ENCODE assay signal across 26 mouse cellular contexts in genomic region chr10:61277051-61277450, GRCm38 (mm10). TPM values are rescaled to one million over a fixed set of nuclear protein-coding genes. Genes with fewer than 3 reads are reported as not detected.
DNase-seq lines count a peak whose midpoint lies in the region; ATAC-seq and TF ChIP-seq lines count a peak whose summit lies in the region.
"Had no signal": no experiment of that assay in that cellular context is flagged by ENCODE, and none has a peak within 500 bp of the region (broad histone marks: within the 10 kb centered on the region; RNA-seq: fewer than 3 reads in every experiment).

No protein-coding gene starts in this region.

- peak; percentile 44 for DNase-seq in midbrain, embryonic 11.5 days (ENCODE audit: low spot score, missing footprints)
- no peak for DNase-seq in midbrain, postnatal 0 days (ENCODE audit: low spot score)
- DNase-seq in CH12.LX (ENCODE audit: extremely low read depth): no peak
- peak; percentile 55 to 77 for DNase-seq in natural killer cell, adult 2 months (ENCODE audit: low spot score in 2 of 2)
- DNase-seq in frontal cortex, adult 2 months (ENCODE audit: extremely low spot score in 1 of 2, low spot score in 1 of 2): no peak
- no peak for DNase-seq in lung, postnatal 36 days
- no peak for DNase-seq in embryo, embryonic 11 days
- DNase-seq: adrenal gland, adult 2 months; adrenal gland, adult 8-10 months; adrenal gland, postnatal 10 days; adrenal gland, postnatal 14 days; adrenal gland, postnatal 25 days; adrenal gland, postnatal 36 days; B cell, adult 2 months; cerebellum, adult 11 months; cerebellum, adult 11-12 months; cerebellum, adult 18-20 months had no signal

- TF ChIP-seq CTCF in midbrain, postnatal 0 days (IDR thresholded peaks at IDR 0.05): no peak
- TF ChIP-seq CTCF in CH12.LX (conservative IDR thresholded peaks at IDR 0.05 in 1 of 2, IDR thresholded peaks at IDR 0.05 in 1 of 2; ENCODE audit: low read depth in 2 of 2, low read length in 2 of 2): no peak

- H3ac ChIP-seq in myocyte (ENCODE audit: control insufficient read depth, insufficient read length): no peak overlapping the region

- no peak for ATAC-seq in midbrain, embryonic 11.5 days (ENCODE audit: low FRiP score)
- no peak for ATAC-seq in midbrain, postnatal 0 days (ENCODE audit: low FRiP score)
- ATAC-seq: activated CD4-positive, CD25-positive, alpha-beta regulatory T cell, adult 4 months; CD4-positive, CD25-positive, alpha-beta regulatory T cell, adult 4 months had no signal

- H3K9ac ChIP-seq in midbrain, embryonic 11.5 days (ENCODE audit: low read length): no peak overlapping the region
- no peak overlapping the region for H3K9ac ChIP-seq in midbrain, postnatal 0 days (replicated peaks; ENCODE audit: low read length, poor library complexity, severe bottlenecking)
- no peak overlapping the region for H3K9ac ChIP-seq in CH12.LX (ENCODE audit: insufficient read depth, low read depth)

- no peak overlapping the region for H3K4me3 ChIP-seq in midbrain, embryonic 11.5 days (ENCODE audit: low read depth, low read length)
- no peak overlapping the region for H3K4me3 ChIP-seq in midbrain, postnatal 0 days (ENCODE audit: low read depth, low read length)
- no peak overlapping the region for H3K4me3 ChIP-seq in CH12.LX (replicated peaks in 1 of 3; ENCODE audit: low read depth in 2 of 3, low read length in 2 of 3, poor library complexity in 1 of 3)
- H3K4me3 ChIP-seq in myocyte: no peak overlapping the region

- TF ChIP-seq RAD21 in CH12.LX (IDR thresholded peaks at IDR 0.05; ENCODE audit: low read depth, low read length): no peak

- dilution Hi-C loops in CH12.LX (cut with MboI; ENCODE audit: extremely low pct_ligation_motif_present, extremely low pct_unique_long_range_greater_than_20kb, low sequenced_read_pairs): no loop called here

- no peaks in the 10 kb centered on the region for H3K79me2 ChIP-seq in CH12.LX (replicated peaks; ENCODE audit: control insufficient read depth, extremely low read depth, insufficient read depth, poor library complexity, severe bottlenecking)
- no peaks in the 10 kb centered on the region for H3K79me2 ChIP-seq in myocyte (ENCODE audit: control insufficient read depth, insufficient read depth)

- H3K4me2 ChIP-seq in midbrain, embryonic 11.5 days: no peak overlapping the region
- no peak overlapping the region for H3K4me2 ChIP-seq in midbrain, postnatal 0 days (ENCODE audit: low read depth, low read length, poor library complexity, severe bottlenecking)
- H3K4me2 ChIP-seq in CH12.LX (ENCODE audit: insufficient read depth, low read depth, poor library complexity, severe bottlenecking) (no peak overlapping the region), myocyte (ENCODE audit: low read depth) (peak overlapping the region; percentile 68)

- no peaks in the 10 kb centered on the region for H3K9me3 ChIP-seq in midbrain, embryonic 11.5 days (ENCODE audit: control insufficient read depth, low read length)
- no peaks in the 10 kb centered on the region for H3K9me3 ChIP-seq in midbrain, postnatal 0 days (ENCODE audit: low read length)
- H3K9me3 ChIP-seq in CH12.LX (replicated peaks; ENCODE audit: low read length): no peaks in the 10 kb centered on the region

- H3K36me3 ChIP-seq in midbrain, embryonic 11.5 days (ENCODE audit: control insufficient read depth, insufficient read depth, low read length): no peaks in the 10 kb centered on the region
- no peaks in the 10 kb centered on the region for H3K36me3 ChIP-seq in midbrain, postnatal 0 days (ENCODE audit: insufficient read depth, low read length)
- H3K36me3 ChIP-seq in CH12.LX (replicated peaks in 1 of 2; ENCODE audit: control insufficient read depth in 1 of 2, insufficient read depth in 1 of 2, low read length in 1 of 2): no peaks in the 10 kb centered on the region
- H3K36me3 ChIP-seq in myocyte (ENCODE audit: control insufficient read depth, insufficient read depth): no peaks in the 10 kb centered on the region
- H3K36me3 ChIP-seq: G1E had no signal

- in situ Hi-C loops in CH12.LX (cut with MboI; ENCODE audit: low pct_ligation_motif_present, low pct_unique_long_range_greater_than_20kb, low sequenced_read_pairs): loop anchor here (5.0 kb wide), 1 partner anchor 55 kb away; no protein-coding TSS in a partner anchor

- no peaks in the 10 kb centered on the region; the same call in 1 of the 2 replicates for H3K4me1 ChIP-seq in midbrain, embryonic 11.5 days (ENCODE audit: control insufficient read depth, insufficient read depth, low read length)
- no peaks in the 10 kb centered on the region for H3K4me1 ChIP-seq in midbrain, postnatal 0 days (ENCODE audit: insufficient read depth, low read length)
- peaks cover 16 to 27% of the 10 kb centered on the region in 2 experiments for H3K4me1 ChIP-seq in CH12.LX (ENCODE audit: control insufficient read depth in 1 of 2, insufficient read depth in 2 of 2)

- WGBS in midbrain, embryonic 11.5 days: 91% methylated on average over 6 of the region's 6 CpGs
- WGBS in midbrain, postnatal 0 days: 89% methylated on average over 6 of the region's 6 CpGs

- TF ChIP-seq POLR2A in CH12.LX (IDR thresholded peaks at IDR 0.05; ENCODE audit: low read depth, low read length) (no peak), myocyte (IDR thresholded peaks at IDR 0.05; ENCODE audit: insufficient read length, low read depth) (no peak)

- no peak for TF ChIP-seq EP300 in CH12.LX (IDR thresholded peaks at IDR 0.05; ENCODE audit: low read length)

- H3K27me3 ChIP-seq in midbrain, embryonic 11.5 days (ENCODE audit: control insufficient read depth, insufficient read depth, low read length): peaks cover 23% of the 10 kb centered on the region
- peaks cover 20% of the 10 kb centered on the region for H3K27me3 ChIP-seq in midbrain, postnatal 0 days (ENCODE audit: insufficient read depth, low read length)
- H3K27me3 ChIP-seq in CH12.LX (replicated peaks) (peaks cover 2% of the 10 kb centered on the region), myocyte (ENCODE audit: control insufficient read depth, insufficient read depth, insufficient read length) (no peaks in the 10 kb centered on the region)
- H3K27me3 ChIP-seq: Patski had no signal

- H3K27ac ChIP-seq in midbrain, embryonic 11.5 days (ENCODE audit: low read depth, low read length): no peak overlapping the region
- H3K27ac ChIP-seq in midbrain, postnatal 0 days (ENCODE audit: low read depth, low read length): no peak overlapping the region
- H3K27ac ChIP-seq in CH12.LX (ENCODE audit: insufficient read depth, low read depth): no peak overlapping the region

TF ChIP-seq in CH12.LX, 34 proteins besides CTCF, POLR2A, EP300 and RAD21:
- no peak for TF ChIP-seq BHLHE40 (IDR thresholded peaks at IDR 0.05; ENCODE audit: low read depth, low read length)
- TF ChIP-seq JUND (conservative IDR thresholded peaks at IDR 0.05; ENCODE audit: low read depth, low read length): 0 out of 2 replicates have a peak, but pooled peaks have one; percentile 15
TF ChIP-seq in CH12.LX: peak in this region for 1.

TF ChIP-seq in myocyte, 11 proteins besides CTCF, POLR2A, EP300 and RAD21:
- TF ChIP-seq CEBPB (IDR thresholded peaks at IDR 0.05; ENCODE audit: insufficient read depth, poor library complexity, severe bottlenecking) (no peak), TCF12 (IDR thresholded peaks at IDR 0.05; ENCODE audit: insufficient read depth, poor library complexity, severe bottlenecking) (no peak), MYOG (IDR thresholded peaks at IDR 0.05; ENCODE audit: control insufficient read depth in 1 of 3, insufficient read depth in 1 of 3, insufficient read length in 2 of 3, low read depth in 2 of 3) (no peak), REST (IDR thresholded peaks at IDR 0.05; ENCODE audit: insufficient read depth, insufficient read length) (no peak), SRF (IDR thresholded peaks at IDR 0.05; ENCODE audit: control insufficient read depth, insufficient read length, low read depth) (no peak), E2F4 (IDR thresholded peaks at IDR 0.05; ENCODE audit: insufficient read depth) (no peak), POLR2AphosphoS2 (IDR thresholded peaks at IDR 0.05; ENCODE audit: insufficient read length, low read depth) (no peak), MAX (IDR thresholded peaks at IDR 0.05; ENCODE audit: low read depth) (no peak), TCF3 (IDR thresholded peaks at IDR 0.05; ENCODE audit: insufficient read length, low read depth) (no peak), USF1 (IDR thresholded peaks at IDR 0.05; ENCODE audit: low read depth) (no peak), MYOD1 (IDR thresholded peaks at IDR 0.05; ENCODE audit: control insufficient read depth in 1 of 3, insufficient read length in 2 of 3, low read depth in 2 of 3) (no peak)

RNA-seq across cellular contexts. Expression of gene Adamts14, which starts 3.8 kb away (rescaled TPM):
- polyA plus RNA-seq in midbrain, embryonic 11.5 days (2014; fragmentation: Nextera tagmentation; extraction: Ambion mirVana): 0.21 and 0.31 TPM in 2 replicates
- 1.1 and 1.6 TPM in 2 replicates for total RNA-seq in midbrain, postnatal 0 days (2014; rRNA removed)
- 0.27 and 0.31 TPM in 2 replicates for polyA plus RNA-seq in midbrain, postnatal 0 days (2015; fragmentation: Nextera tagmentation; extraction: Ambion mirVana)
- total RNA-seq in CH12.LX (2012; rRNA removed) (1.3 and 2.7 TPM in 2 replicates), CH12.LX (2014; rRNA removed) (1.2 and 1.4 TPM in 2 replicates)
- polyA plus RNA-seq in CH12.LX (2012; ENCODE audit: insufficient read length, low read depth) (2.0 and 2.5 TPM in 2 replicates), myocyte (2012; fragmentation: generic; extraction: Trizol) (31.0 TPM)
- 0.38 and 0.50 TPM in 2 replicates for polyA plus RNA-seq in frontal cortex, adult 2 months (2012; rRNA removed)
- total RNA-seq: G1E, MEL had no signal
- polyA plus RNA-seq: activated CD4-positive, CD25-positive, alpha-beta regulatory T cell, adult 4 months; G1E had no signal

RNA-seq across cellular contexts. Expression of gene Prf1, which starts 20.6 kb away (rescaled TPM):
- 0.07 TPM in 1 of 2 replicates, not detected in the other for polyA plus RNA-seq in midbrain, embryonic 11.5 days (2014; fragmentation: Nextera tagmentation; extraction: Ambion mirVana)
- not detected in 2 replicates for total RNA-seq in midbrain, postnatal 0 days (2014; rRNA removed)
- not detected in 2 replicates for polyA plus RNA-seq in midbrain, postnatal 0 days (2015; fragmentation: Nextera tagmentation; extraction: Ambion mirVana)
- total RNA-seq in CH12.LX (2012; rRNA removed) (0.67 and 0.93 TPM in 2 replicates), CH12.LX (2014; rRNA removed) (0.32 and 0.39 TPM in 2 replicates)
- polyA plus RNA-seq in CH12.LX (2012; ENCODE audit: insufficient read length, low read depth) (0.38 and 0.43 TPM in 2 replicates), myocyte (2012; fragmentation: generic; extraction: Trizol) (0.01 TPM)
- polyA plus RNA-seq in frontal cortex, adult 2 months (2012; rRNA removed): 0.10 and 0.38 TPM in 2 replicates
- total RNA-seq: ES-E14, MEL had no signal
- polyA plus RNA-seq: brain, embryonic 14.5 days; C2C12; G1E; Patski had no signal

Comparison
In these comparisons a context has a peak if more than half of its experiments do, and no peak if none do; other contexts are left out.
1. DNase-seq: peak in midbrain, embryonic 11.5 days (single experiment) and natural killer cell, adult 2 months (2 of 2); none in midbrain, postnatal 0 days (single experiment), CH12.LX (single experiment), frontal cortex, adult 2 months (0 of 2), lung, postnatal 36 days (single experiment) and embryo, embryonic 11 days (single experiment).